Mouse (Mus musculus) E14TG2a.4 (cell line): Measurements from ENCODE around the gene Snx21.

Experiments used
- CTCF ChIP-seq: conservative IDR thresholded peaks from 2 replicates; pipeline ENCODE4 v1.5.1; 2014; ENCODE audit warnings: low read length
- NANOG ChIP-seq: IDR thresholded peaks from 2 replicates; pipeline ENCODE4 v1.6.1; 2014; ENCODE audit warnings: borderline replicate concordance, low read length, mixed read lengths
- POU5F1 ChIP-seq: IDR thresholded peaks from 2 replicates; pipeline ENCODE4 v1.6.1; 2014; ENCODE audit warnings: low read length, borderline replicate concordance

GRCm38 (mm10) chr2:164781876-164782275, 3.7 kb upstream of the Snx21 start:
- no peak for TF ChIP-seq CTCF
- TF ChIP-seq POU5F1, result no peak
- no peak for TF ChIP-seq NANOG
